Mouse (Mus musculus) olfactory bulb, adult 2 months (tissue): ENCODE results near the gene Cit.

Experiments
- CTCF ChIP-seq: fragments of 200-500 bp; IDR thresholded peaks from 2 replicates; pipeline ENCODE4 v1.5.1; 2012; ENCODE audit warnings: low read depth, mild to moderate bottlenecking, low read length, moderate library complexity; ENCODE audit not compliant: insufficient read depth
- POLR2A ChIP-seq: fragments of 200-500 bp; IDR thresholded peaks from 2 replicates; pipeline ENCODE4 v1.6.1; 2012; ENCODE audit warnings: mild to moderate bottlenecking, low read depth, low read length, moderate library complexity; ENCODE audit not compliant: insufficient read depth

DNA sequence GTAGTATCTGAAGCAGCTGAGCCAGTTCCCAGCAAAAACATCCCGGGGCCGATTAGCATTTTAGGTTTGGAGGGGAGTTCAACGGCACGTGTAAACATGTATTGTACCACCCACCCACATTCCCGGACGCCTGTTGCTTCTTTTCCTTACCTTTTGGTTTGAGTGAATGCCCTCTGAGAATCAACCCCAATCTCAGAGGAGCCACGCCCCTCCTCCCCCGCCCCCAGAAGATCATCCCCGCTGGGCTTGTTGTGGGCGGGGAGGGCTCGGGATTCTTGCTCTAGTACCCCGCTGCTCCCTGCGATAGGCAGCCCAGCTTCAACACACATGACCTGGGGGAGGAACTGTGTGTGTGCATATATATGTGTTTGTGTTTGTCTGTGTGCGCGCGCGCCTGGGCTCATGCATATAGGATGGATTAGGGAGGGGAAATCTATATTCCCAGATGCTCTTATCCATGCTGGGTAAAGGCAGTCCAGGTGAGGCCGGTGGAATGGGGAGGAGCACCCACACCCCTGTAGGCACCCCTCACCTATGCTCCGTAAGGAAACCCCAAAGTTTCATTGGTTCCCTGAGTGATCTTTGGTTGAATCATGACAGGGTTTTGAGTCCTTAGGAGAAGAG, 185.6 kb downstream of the Cit start:
- TF ChIP-seq CTCF (no peak), POLR2A (no peak)
